Mouse (Mus musculus): ENCODE results near the gene Rnf4. TPM values are rescaled to one million over a fixed set of nuclear protein-coding genes. Genes with fewer than 3 reads are reported as not detected.

The Rnf4 gene
- polyA plus RNA-seq, 1 experiment from 2014 or later: 213 TPM

GRCm38 (mm10) chr5:34363115-34363514 lies 27.0 kb downstream of the Rnf4 start:
- Histone ChIP-seq H3K4me3 (ENCODE audit: low read length) (no peak overlapping the region), H3K27ac (ENCODE audit: low read depth, low read length) (no peak overlapping the region), H3K36me3 (ENCODE audit: control insufficient read depth, insufficient read depth, low read length) (peaks cover 34% of the 10 kb centered on the region), H3K27me3 (ENCODE audit: control insufficient read depth, insufficient read depth, low read length) (no peaks in the 10 kb centered on the region), H3K4me2 (replicated peaks; ENCODE audit: low read depth, low read length) (no peak overlapping the region), H3K9me3 (ENCODE audit: control insufficient read depth, low read length) (no peaks in the 10 kb centered on the region), H3K4me1 (ENCODE audit: control insufficient read depth, insufficient read depth, low read length) (no peaks in the 10 kb centered on the region), H3K9ac (ENCODE audit: low read depth, low read length) (no peak overlapping the region)
- ATAC-seq (ENCODE audit: low FRiP score, low TSS enrichment): no peak

GRCm38 (mm10) chr5:34368551-34369290 lies 32.6 kb downstream of the Rnf4 start:
- Histone ChIP-seq H3K9ac (ENCODE audit: low read depth, low read length) (peak overlapping the region; percentile 94; the same call in 1 of the 2 replicates), H3K27ac (ENCODE audit: low read depth, low read length) (peak overlapping the region; percentile 65), H3K4me3 (ENCODE audit: low read length) (peak overlapping the region; percentile 92), H3K4me2 (replicated peaks; ENCODE audit: low read depth, low read length) (peak overlapping the region; percentile 50), H3K36me3 (ENCODE audit: control insufficient read depth, insufficient read depth, low read length) (no peaks in the 10 kb centered on the region; the same call in 1 of the 2 replicates), H3K9me3 (ENCODE audit: control insufficient read depth, low read length) (no peaks in the 10 kb centered on the region), H3K4me1 (ENCODE audit: control insufficient read depth, insufficient read depth, low read length) (peaks cover 11% of the 10 kb centered on the region), H3K27me3 (ENCODE audit: control insufficient read depth, insufficient read depth, low read length) (no peaks in the 10 kb centered on the region)
- WGBS: 66% methylated on average over 7 of the region's 7 CpGs
- ATAC-seq (ENCODE audit: low FRiP score, low TSS enrichment): no peak

- H3K4me3 ChIP-seq (ENCODE audit: low read length): peak within 1 kb of the TSS; percentile 92
- H3K9ac ChIP-seq (ENCODE audit: low read depth, low read length): peak within 1 kb of the TSS; percentile 94
- no peaks in the 10 kb centered on the region for H3K9me3 ChIP-seq (ENCODE audit: control insufficient read depth, low read length)
- H3K4me1 ChIP-seq (ENCODE audit: control insufficient read depth, insufficient read depth, low read length): peaks cover 11% of the 10 kb centered on the region
- peak; percentile 100 for ATAC-seq (ENCODE audit: low FRiP score, low TSS enrichment)
- WGBS: under 1% methylated on average over 49 of the region's 64 CpGs
- no peaks in the 10 kb centered on the region; the same call in 1 of the 2 replicates for H3K36me3 ChIP-seq (ENCODE audit: control insufficient read depth, insufficient read depth, low read length)
- H3K4me2 ChIP-seq (replicated peaks; ENCODE audit: low read depth, low read length): peak within 1 kb of the TSS; percentile 80
- H3K27ac ChIP-seq (ENCODE audit: low read depth, low read length): peak within 1 kb of the TSS; percentile 65
- no peaks in the 10 kb centered on the region for H3K27me3 ChIP-seq (ENCODE audit: control insufficient read depth, insufficient read depth, low read length)
These were observed 33.4 kb downstream of the Rnf4 start, which contains the start of gene Fam193a for GRCm38 (mm10) chr5:34369341-34370021. Gene Fam193a, plus strand, starts transcription at chr5:34369933.

- Histone ChIP-seq H3K4me3 (ENCODE audit: low read length) (peak overlapping the region; percentile 92), H3K27ac (ENCODE audit: low read depth, low read length) (no peak overlapping the region), H3K4me1 (ENCODE audit: control insufficient read depth, insufficient read depth, low read length) (peaks cover 11% of the 10 kb centered on the region), H3K27me3 (ENCODE audit: control insufficient read depth, insufficient read depth, low read length) (no peaks in the 10 kb centered on the region), H3K4me2 (replicated peaks; ENCODE audit: low read depth, low read length) (peak overlapping the region; percentile 80), H3K9me3 (ENCODE audit: control insufficient read depth, low read length) (no peaks in the 10 kb centered on the region), H3K9ac (ENCODE audit: low read depth, low read length) (peak overlapping the region; percentile 94), H3K36me3 (ENCODE audit: control insufficient read depth, insufficient read depth, low read length) (no peaks in the 10 kb centered on the region; the same call in 1 of the 2 replicates)
- 0 out of 2 replicates have a peak, but pooled peaks have one; percentile 2 for ATAC-seq (ENCODE audit: low FRiP score, low TSS enrichment)
- under 1% methylated on average over 36 of the region's 114 CpGs for WGBS
These were observed 34.1 kb downstream of the Rnf4 start for GRCm38 (mm10) chr5:34370022-34370823.

DNA sequence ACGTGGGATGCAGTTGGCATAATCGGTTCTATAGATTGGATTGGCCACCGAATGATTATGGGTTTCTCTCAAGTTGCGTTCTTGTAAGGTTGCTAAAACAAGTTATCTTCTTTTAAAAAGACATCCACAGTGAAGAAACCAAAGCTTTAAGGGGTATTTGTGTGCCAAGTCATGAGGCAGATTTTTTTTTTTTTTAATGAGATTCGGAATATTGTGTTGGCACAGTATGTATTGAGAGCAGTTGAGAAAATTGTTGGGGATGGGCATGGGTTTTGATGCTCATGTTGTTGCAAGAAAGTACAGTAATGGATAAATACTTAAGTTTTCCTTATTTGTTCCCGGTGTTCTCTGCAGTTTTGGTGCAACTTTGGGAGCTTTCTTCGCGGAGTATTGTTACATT lies 34.8 kb downstream of the Rnf4 start:
- Histone ChIP-seq H3K4me2 (replicated peaks; ENCODE audit: low read depth, low read length) (peak overlapping the region; percentile 80), H3K27ac (ENCODE audit: low read depth, low read length) (no peak overlapping the region), H3K9me3 (ENCODE audit: control insufficient read depth, low read length) (no peaks in the 10 kb centered on the region), H3K9ac (ENCODE audit: low read depth, low read length) (peak overlapping the region; percentile 94), H3K27me3 (ENCODE audit: control insufficient read depth, insufficient read depth, low read length) (no peaks in the 10 kb centered on the region), H3K4me1 (ENCODE audit: control insufficient read depth, insufficient read depth, low read length) (peaks cover 11% of the 10 kb centered on the region), H3K4me3 (ENCODE audit: low read length) (peak overlapping the region; percentile 92), H3K36me3 (ENCODE audit: control insufficient read depth, insufficient read depth, low read length) (no peaks in the 10 kb centered on the region; the same call in 1 of the 2 replicates)
- ATAC-seq (ENCODE audit: low FRiP score, low TSS enrichment): no peak
- 25% methylated on average over 8 of the region's 8 CpGs for WGBS

DNA sequence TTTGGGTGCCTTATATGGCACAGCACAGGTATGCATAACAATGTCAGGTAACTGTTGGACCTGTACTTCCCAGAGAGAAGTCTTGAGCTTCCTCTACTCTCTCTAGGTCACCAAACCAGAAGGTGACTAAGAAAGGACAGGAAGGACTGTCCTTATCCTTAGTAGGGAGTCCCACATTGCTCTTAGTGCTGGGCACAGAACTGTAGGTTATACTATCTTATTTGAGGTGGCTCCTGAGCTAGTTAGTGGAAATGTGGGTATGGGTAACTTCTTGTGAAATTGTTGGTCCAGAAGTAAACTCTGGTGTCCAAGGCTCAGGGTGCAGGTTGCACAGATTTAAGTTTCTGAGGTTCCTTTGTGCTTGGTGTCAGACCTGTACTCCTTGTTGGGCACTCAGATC lies 36.1 kb downstream of the Rnf4 start:
- no peak overlapping the region; the same call in 1 of the 2 replicates for H3K4me3 ChIP-seq (ENCODE audit: low read length)
- H3K9ac ChIP-seq (ENCODE audit: low read depth, low read length): no peak overlapping the region
- H3K36me3 ChIP-seq (ENCODE audit: control insufficient read depth, insufficient read depth, low read length): no peaks in the 10 kb centered on the region; the same call in 1 of the 2 replicates
- no peak overlapping the region for H3K27ac ChIP-seq (ENCODE audit: low read depth, low read length)
- H3K4me2 ChIP-seq (replicated peaks; ENCODE audit: low read depth, low read length): no peak overlapping the region
- H3K27me3 ChIP-seq (ENCODE audit: control insufficient read depth, insufficient read depth, low read length): no peaks in the 10 kb centered on the region
- peaks cover 11% of the 10 kb centered on the region for H3K4me1 ChIP-seq (ENCODE audit: control insufficient read depth, insufficient read depth, low read length)
- H3K9me3 ChIP-seq (ENCODE audit: control insufficient read depth, low read length): no peaks in the 10 kb centered on the region
- no peak for ATAC-seq (ENCODE audit: low FRiP score, low TSS enrichment)

- Histone ChIP-seq H3K9ac (ENCODE audit: low read depth, low read length) (no peak overlapping the region), H3K4me2 (replicated peaks; ENCODE audit: low read depth, low read length) (no peak overlapping the region), H3K9me3 (ENCODE audit: control insufficient read depth, low read length) (no peaks in the 10 kb centered on the region), H3K4me3 (ENCODE audit: low read length) (no peak overlapping the region), H3K4me1 (ENCODE audit: control insufficient read depth, insufficient read depth, low read length) (peaks cover 11% of the 10 kb centered on the region), H3K27me3 (ENCODE audit: control insufficient read depth, insufficient read depth, low read length) (no peaks in the 10 kb centered on the region), H3K36me3 (ENCODE audit: control insufficient read depth, insufficient read depth, low read length) (no peaks in the 10 kb centered on the region; the same call in 1 of the 2 replicates), H3K27ac (ENCODE audit: low read depth, low read length) (no peak overlapping the region)
- no peak for ATAC-seq (ENCODE audit: low FRiP score, low TSS enrichment)
These were observed 36.5 kb downstream of the Rnf4 start for GRCm38 (mm10) chr5:34372541-34372940.

DNA sequence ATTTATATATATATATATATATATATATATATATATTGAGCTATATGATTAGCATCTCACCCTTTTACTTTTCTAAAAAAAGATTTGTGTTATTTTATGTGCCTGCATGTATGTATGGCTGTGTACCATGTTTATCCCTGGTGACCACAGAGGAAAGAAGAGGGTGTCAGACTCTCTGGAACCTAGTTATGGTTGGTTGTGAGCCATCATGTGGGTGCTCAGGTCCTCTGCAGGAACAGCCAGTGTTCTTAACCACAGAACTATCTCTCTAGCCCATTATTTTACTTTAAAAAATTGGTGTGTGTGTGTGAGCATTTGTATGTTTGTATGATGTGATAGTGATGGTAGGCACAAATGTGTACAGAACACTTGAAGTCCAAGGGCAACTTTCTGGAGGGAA lies 42.7 kb downstream of the Rnf4 start:
- no peaks in the 10 kb centered on the region for H3K4me1 ChIP-seq (ENCODE audit: control insufficient read depth, insufficient read depth, low read length)
- H3K27me3 ChIP-seq (ENCODE audit: control insufficient read depth, insufficient read depth, low read length): no peaks in the 10 kb centered on the region
- H3K9ac ChIP-seq (ENCODE audit: low read depth, low read length): no peak overlapping the region
- H3K4me3 ChIP-seq (ENCODE audit: low read length): no peak overlapping the region
- H3K9me3 ChIP-seq (ENCODE audit: control insufficient read depth, low read length): no peaks in the 10 kb centered on the region
- no peak for ATAC-seq (ENCODE audit: low FRiP score, low TSS enrichment)
- no peak overlapping the region for H3K4me2 ChIP-seq (replicated peaks; ENCODE audit: low read depth, low read length)
- H3K36me3 ChIP-seq (ENCODE audit: control insufficient read depth, insufficient read depth, low read length): no peaks in the 10 kb centered on the region
- H3K27ac ChIP-seq (ENCODE audit: low read depth, low read length): no peak overlapping the region

Measured in kidney, embryonic 14.5 days (tissue).